Mouse (Mus musculus) heart, adult 2 months (tissue): ENCODE results near the gene Vstm4.

Experiments
- CTCF ChIP-seq: fragments of 200-600 bp; IDR thresholded peaks from 2 replicates; pipeline ENCODE4 v1.8.1; 2022; ENCODE audit warnings: antibody characterized with exemption, mild to moderate bottlenecking, moderate library complexity
- EP300 ChIP-seq: fragments of 200-500 bp; IDR thresholded peaks from 2 replicates; pipeline ENCODE4 v1.6.1; 2011; ENCODE audit warnings: low read depth, low read length, control low read depth; ENCODE audit not compliant: insufficient read depth
- POLR2A ChIP-seq: fragments of 200-500 bp; IDR thresholded peaks from 2 replicates; pipeline ENCODE4 v1.6.1; 2011; ENCODE audit warnings: mild to moderate bottlenecking, low read depth, low read length, control low read depth; ENCODE audit not compliant: insufficient read depth

DNA sequence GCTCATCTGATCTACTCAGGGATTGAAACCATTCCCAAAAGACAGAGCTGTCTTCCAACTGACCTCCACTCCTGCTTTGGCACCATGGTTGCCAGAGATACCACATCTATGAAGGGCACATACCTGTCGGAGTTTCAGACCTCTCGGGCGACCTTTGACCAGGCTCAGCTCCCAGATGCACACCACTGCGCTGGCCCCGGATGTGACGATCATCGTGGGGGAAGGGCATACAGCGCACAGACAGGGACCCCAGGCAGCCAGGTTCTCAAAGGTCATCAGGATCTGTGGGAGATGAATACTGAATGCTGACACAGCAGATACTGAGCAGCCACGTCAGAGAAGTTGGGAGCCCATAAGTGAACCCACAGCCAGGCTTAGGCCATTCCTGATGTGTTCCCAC, 114.1 kb downstream of the Vstm4 start:
- TF ChIP-seq CTCF (no peak), POLR2A (no peak), EP300 (no peak)
